Mouse (Mus musculus): ENCODE results near the gene Homer3. TPM values are rescaled to one million over a fixed set of nuclear protein-coding genes. Genes with fewer than 3 reads are reported as not detected.

Gene Homer3
- polyA plus RNA-seq (2014; fragmentation: Illumina TruSeq; extraction: RNeasy Lipid Tissue Mini Kit (QIAGEN cat#74804); ENCODE audit: low replicate concordance): not detected

GRCm38 (mm10) chr8:70282603-70283135, at the start of gene Homer3:
Homer3 (plus strand) TSS chr8:70282827.

DNA sequence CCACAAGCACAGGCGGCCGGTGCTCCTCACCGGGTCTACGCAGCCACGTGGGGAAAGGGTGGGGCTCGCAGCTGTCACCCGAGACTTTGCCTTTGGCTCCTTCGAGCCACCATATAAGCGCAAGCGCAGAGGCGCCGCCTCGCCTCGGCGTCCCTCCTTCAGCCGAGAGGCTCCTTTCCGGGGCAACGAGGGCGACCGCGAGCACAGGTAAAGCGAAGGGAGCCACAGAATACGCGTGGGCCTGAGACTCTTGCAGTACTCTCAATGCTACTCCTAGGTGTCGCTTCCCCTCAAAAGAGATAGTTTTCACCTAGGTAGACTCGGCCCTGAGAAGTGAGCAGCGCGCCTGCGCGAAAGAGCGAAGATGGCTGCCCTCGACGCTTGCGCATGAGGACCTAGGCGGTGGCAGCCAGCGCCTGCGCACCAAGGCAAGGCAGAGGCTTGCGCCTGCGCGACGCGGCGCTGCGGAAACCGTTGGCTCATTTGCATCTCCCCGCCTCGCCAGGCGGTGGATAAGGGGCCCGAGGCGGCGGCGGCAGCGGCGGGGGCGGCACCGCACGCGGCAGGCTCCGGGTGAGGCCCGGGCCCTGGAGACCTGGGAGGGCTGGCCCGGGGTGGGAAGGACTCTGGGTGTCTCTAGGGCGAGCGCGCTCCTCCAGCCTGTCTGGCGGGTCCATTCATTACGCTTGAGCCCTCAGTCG, 48.4 kb upstream of the Homer3 start, which contains the start of the genes Sugp2 and Armc6:
Gene Sugp2, plus strand, starts transcription at position 147 of the 701 bp plus-strand sequence.
Gene Armc6, minus strand, starts transcription at position 387 of the 701 bp plus-strand sequence.

DNA sequence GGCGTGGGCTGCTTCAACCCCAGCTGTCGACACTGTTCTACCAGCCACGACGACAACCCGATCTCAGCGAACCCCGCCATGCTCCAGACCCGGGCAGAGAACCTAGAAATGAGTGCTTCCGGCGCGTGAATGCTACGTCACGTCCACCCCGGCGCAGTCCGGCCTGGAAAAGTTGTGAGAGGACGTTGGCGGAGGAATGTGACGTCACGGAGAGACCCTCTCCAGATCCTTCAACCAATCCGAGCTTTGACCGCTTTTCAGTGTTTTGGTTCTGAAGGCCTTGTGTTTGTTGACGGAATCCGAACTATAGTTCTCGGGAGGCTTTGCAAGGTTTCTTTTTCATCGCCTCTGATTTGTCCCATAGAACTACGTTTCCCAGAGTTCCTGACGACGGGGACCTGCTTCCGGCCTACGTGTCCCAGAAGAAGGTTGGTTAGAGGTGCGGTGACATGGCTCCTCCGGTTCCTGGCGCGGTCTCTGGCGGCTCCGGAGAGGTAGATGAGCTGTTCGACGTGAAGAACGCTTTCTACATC, 19.8 kb downstream of the Homer3 start, which contains the start of the genes Ddx49 and Cope:
Gene Ddx49, minus strand, starts transcription at position 132 of the 533 bp plus-strand sequence.
Gene Cope, plus strand, starts transcription at position 161 of the 533 bp plus-strand sequence.

GRCm38 (mm10) chr8:70315624-70316510, 33.2 kb downstream of the Homer3 start, which contains the start of gene Cers1:
Cers1 (plus strand) TSS chr8:70315775.

GRCm38 (mm10) chr8:70329124-70329834, 46.7 kb downstream of the Homer3 start, which contains the start of gene Gdf1:
Gdf1 (plus strand) TSS chr8:70329817.

Other genes with a start within 250 kb of the Homer3 start
- gene Mau2, start 240.1 kb upstream of the Homer3 start, polyA plus RNA-seq (2014; fragmentation: Illumina TruSeq; extraction: RNeasy Lipid Tissue Mini Kit (QIAGEN cat#74804); ENCODE audit: low replicate concordance): 8.8 TPM
- gene Sugp1, start 240.0 kb upstream of the Homer3 start, polyA plus RNA-seq (2014; fragmentation: Illumina TruSeq; extraction: RNeasy Lipid Tissue Mini Kit (QIAGEN cat#74804); ENCODE audit: low replicate concordance): 5.9 TPM
- 30.1 TPM for gene Tm6sf2, start 209.9 kb upstream of the Homer3 start, polyA plus RNA-seq (2014; fragmentation: Illumina TruSeq; extraction: RNeasy Lipid Tissue Mini Kit (QIAGEN cat#74804); ENCODE audit: low replicate concordance)
- 0.15 TPM for gene Hapln4, start 199.4 kb upstream of the Homer3 start, polyA plus RNA-seq (2014; fragmentation: Illumina TruSeq; extraction: RNeasy Lipid Tissue Mini Kit (QIAGEN cat#74804); ENCODE audit: low replicate concordance)
- gene Ncan, start 162.0 kb upstream of the Homer3 start, polyA plus RNA-seq (2014; fragmentation: Illumina TruSeq; extraction: RNeasy Lipid Tissue Mini Kit (QIAGEN cat#74804); ENCODE audit: low replicate concordance): not detected
- 0.37 TPM for gene Nr2c2ap, start 151.5 kb upstream of the Homer3 start, polyA plus RNA-seq (2014; fragmentation: Illumina TruSeq; extraction: RNeasy Lipid Tissue Mini Kit (QIAGEN cat#74804); ENCODE audit: low replicate concordance)
- 0.33 TPM for gene Rfxank, start 143.7 kb upstream of the Homer3 start, polyA plus RNA-seq (2014; fragmentation: Illumina TruSeq; extraction: RNeasy Lipid Tissue Mini Kit (QIAGEN cat#74804); ENCODE audit: low replicate concordance)
- gene Borcs8, start 143.3 kb upstream of the Homer3 start, polyA plus RNA-seq (2014; fragmentation: Illumina TruSeq; extraction: RNeasy Lipid Tissue Mini Kit (QIAGEN cat#74804); ENCODE audit: low replicate concordance): 2.0 TPM
- not detected for gene Mef2b, start 143.1 kb upstream of the Homer3 start, polyA plus RNA-seq (2014; fragmentation: Illumina TruSeq; extraction: RNeasy Lipid Tissue Mini Kit (QIAGEN cat#74804); ENCODE audit: low replicate concordance)
- gene Tmem161a, start 110.5 kb upstream of the Homer3 start, polyA plus RNA-seq (2014; fragmentation: Illumina TruSeq; extraction: RNeasy Lipid Tissue Mini Kit (QIAGEN cat#74804); ENCODE audit: low replicate concordance): 3.5 TPM
- gene Slc25a42, start 70.5 kb upstream of the Homer3 start, polyA plus RNA-seq (2014; fragmentation: Illumina TruSeq; extraction: RNeasy Lipid Tissue Mini Kit (QIAGEN cat#74804); ENCODE audit: low replicate concordance): 1.2 TPM
- gene Sugp2, start 48.6 kb upstream of the Homer3 start, polyA plus RNA-seq (2014; fragmentation: Illumina TruSeq; extraction: RNeasy Lipid Tissue Mini Kit (QIAGEN cat#74804); ENCODE audit: low replicate concordance): 2.9 TPM
- gene Armc6, start 48.4 kb upstream of the Homer3 start, polyA plus RNA-seq (2014; fragmentation: Illumina TruSeq; extraction: RNeasy Lipid Tissue Mini Kit (QIAGEN cat#74804); ENCODE audit: low replicate concordance): 0.71 TPM
- gene Ddx49, start 19.7 kb downstream of the Homer3 start, polyA plus RNA-seq (2014; fragmentation: Illumina TruSeq; extraction: RNeasy Lipid Tissue Mini Kit (QIAGEN cat#74804); ENCODE audit: low replicate concordance): 4.1 TPM
- gene Cope, start 19.7 kb downstream of the Homer3 start, polyA plus RNA-seq (2014; fragmentation: Illumina TruSeq; extraction: RNeasy Lipid Tissue Mini Kit (QIAGEN cat#74804); ENCODE audit: low replicate concordance): 0.59 TPM
- gene Cers1, start 32.9 kb downstream of the Homer3 start, polyA plus RNA-seq (2014; fragmentation: Illumina TruSeq; extraction: RNeasy Lipid Tissue Mini Kit (QIAGEN cat#74804); ENCODE audit: low replicate concordance): not detected
- not detected for gene Gdf1, start 47.0 kb downstream of the Homer3 start, polyA plus RNA-seq (2014; fragmentation: Illumina TruSeq; extraction: RNeasy Lipid Tissue Mini Kit (QIAGEN cat#74804); ENCODE audit: low replicate concordance)
- gene Upf1, start 70.5 kb downstream of the Homer3 start, polyA plus RNA-seq (2014; fragmentation: Illumina TruSeq; extraction: RNeasy Lipid Tissue Mini Kit (QIAGEN cat#74804); ENCODE audit: low replicate concordance): 2.2 TPM
- not detected for gene Comp, start 90.7 kb downstream of the Homer3 start, polyA plus RNA-seq (2014; fragmentation: Illumina TruSeq; extraction: RNeasy Lipid Tissue Mini Kit (QIAGEN cat#74804); ENCODE audit: low replicate concordance)
- 1.2 TPM for gene Crtc1, start 156.8 kb downstream of the Homer3 start, polyA plus RNA-seq (2014; fragmentation: Illumina TruSeq; extraction: RNeasy Lipid Tissue Mini Kit (QIAGEN cat#74804); ENCODE audit: low replicate concordance)
- gene Klhl26, start 194.1 kb downstream of the Homer3 start, polyA plus RNA-seq (2014; fragmentation: Illumina TruSeq; extraction: RNeasy Lipid Tissue Mini Kit (QIAGEN cat#74804); ENCODE audit: low replicate concordance): 0.67 TPM
- gene Tmem59l, start 204.5 kb downstream of the Homer3 start, polyA plus RNA-seq (2014; fragmentation: Illumina TruSeq; extraction: RNeasy Lipid Tissue Mini Kit (QIAGEN cat#74804); ENCODE audit: low replicate concordance): not detected
- gene Crlf1, start 210.3 kb downstream of the Homer3 start, polyA plus RNA-seq (2014; fragmentation: Illumina TruSeq; extraction: RNeasy Lipid Tissue Mini Kit (QIAGEN cat#74804); ENCODE audit: low replicate concordance): not detected
- gene Rex1bd, start 223.9 kb downstream of the Homer3 start, polyA plus RNA-seq (2014; fragmentation: Illumina TruSeq; extraction: RNeasy Lipid Tissue Mini Kit (QIAGEN cat#74804); ENCODE audit: low replicate concordance): not detected
- gene Uba52, start 228.0 kb downstream of the Homer3 start, polyA plus RNA-seq (2014; fragmentation: Illumina TruSeq; extraction: RNeasy Lipid Tissue Mini Kit (QIAGEN cat#74804); ENCODE audit: low replicate concordance): 2.6 TPM
- gene Fkbp8, start 244.9 kb downstream of the Homer3 start, polyA plus RNA-seq (2014; fragmentation: Illumina TruSeq; extraction: RNeasy Lipid Tissue Mini Kit (QIAGEN cat#74804); ENCODE audit: low replicate concordance): 3.3 TPM
- gene Kxd1, start 245.1 kb downstream of the Homer3 start, polyA plus RNA-seq (2014; fragmentation: Illumina TruSeq; extraction: RNeasy Lipid Tissue Mini Kit (QIAGEN cat#74804); ENCODE audit: low replicate concordance): 4.3 TPM

Data from small intestine, adult 10 weeks (tissue).